Mouse (Mus musculus) bone marrow, adult 2 months (tissue): ENCODE data around the gene Slc17a9.
A peak's percentile ranks its signal among the peaks of the same experiment; 100 is the strongest.

Experiments
- CTCF ChIP-seq: fragments of 200-500 bp; IDR thresholded peaks from 2 replicates; pipeline ENCODE4 v1.5.1; 2011; ENCODE audit warnings: low read length, control low read depth; ENCODE audit not compliant: control insufficient read depth, insufficient read depth
- POLR2A ChIP-seq: fragments of 200-500 bp; IDR thresholded peaks from 2 replicates; pipeline ENCODE4 v1.6.1; 2011; ENCODE audit warnings: low read depth, mild to moderate bottlenecking, control low read depth, low read length, borderline replicate concordance; ENCODE audit not compliant: control insufficient read depth

DNA sequence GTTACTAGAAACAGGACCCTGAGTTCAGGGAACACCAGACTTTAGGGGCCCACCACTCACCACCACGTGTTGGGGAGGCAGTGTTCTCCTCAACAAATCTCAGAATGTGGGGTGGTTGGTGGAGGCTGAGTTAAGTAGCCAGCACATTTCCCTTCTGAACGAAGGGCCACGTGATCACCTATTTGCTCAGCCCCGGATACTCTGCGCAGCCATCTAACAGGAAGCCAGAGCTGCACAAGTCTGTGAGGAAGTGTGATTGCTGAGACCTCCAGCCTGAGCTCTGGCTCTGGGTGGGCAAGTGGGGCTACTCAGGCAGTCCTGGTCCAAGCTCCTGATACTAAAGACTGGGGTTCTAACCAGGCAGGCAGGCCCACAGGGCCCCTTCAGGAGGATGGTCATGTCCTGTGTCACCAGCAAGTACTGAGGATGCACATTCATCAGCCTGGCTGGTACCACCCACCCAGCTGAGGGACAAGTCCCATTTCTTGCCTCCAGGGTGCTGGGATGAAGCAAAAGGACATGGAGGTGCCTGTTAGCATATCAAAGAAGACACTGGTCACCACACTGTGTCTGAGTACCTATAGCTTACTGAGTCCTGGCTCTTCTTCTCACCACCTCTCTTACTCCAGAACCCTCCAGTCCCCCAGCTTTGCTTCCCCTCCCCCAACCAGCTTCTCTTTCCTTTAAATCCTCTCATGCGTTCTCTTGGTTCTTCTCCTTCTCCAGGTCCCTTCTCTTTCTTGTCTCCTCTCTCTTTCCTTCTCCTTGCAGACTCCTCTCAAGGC lies 1.8 kb downstream of the Slc17a9 start:
- TF ChIP-seq POLR2A (peak; percentile 54), CTCF (no peak)
